Mouse (Mus musculus) intestine, embryonic 14.5 days (tissue): Measurements from ENCODE around the gene Fxyd3. TPM values are rescaled to one million over a fixed set of nuclear protein-coding genes. Genes with fewer than 3 reads are reported as not detected.
A peak's percentile ranks its signal among the peaks of the same experiment; 100 is the strongest.

Experiments
- ATAC-seq: fragments of 200-750 bp; cut with Nextera tagmentation; replicated peaks from 2 replicates; pipeline ENCODE4 v1.8.0; 2017; ENCODE audit warnings: low read depth, moderate number of reproducible peaks, moderate TSS enrichment, moderate library complexity; ENCODE audit not compliant: low FRiP score, low TSS enrichment
- DNase-seq: peaks from one replicate; pipeline ENCODE4 v3.0.0-alpha.2; 2018; ENCODE audit warnings: low spot score
- H3K27ac ChIP-seq: fragments of 300-500 bp; sonication (generic); 2 replicates; pipeline ENCODE4 v1.5.1; 2014; ENCODE audit warnings: low read depth, mild to moderate bottlenecking, control low read depth
- H3K27me3 ChIP-seq: fragments of 300-500 bp; sonication (generic); replicated peaks from 2 replicates; pipeline ENCODE4 v1.6.1; 2014; ENCODE audit warnings: low read length, control low read depth; ENCODE audit not compliant: control insufficient read depth, insufficient read depth
- H3K36me3 ChIP-seq: fragments of 300-500 bp; sonication (generic); 2 replicates; pipeline ENCODE4 v1.6.1; 2014; ENCODE audit warnings: low read length, control low read depth; ENCODE audit not compliant: control insufficient read depth, insufficient read depth
- H3K4me1 ChIP-seq: fragments of 300-500 bp; sonication (generic); replicated peaks from 2 replicates; pipeline ENCODE4 v1.6.1; 2014; ENCODE audit warnings: low read length, control low read depth, mixed read lengths; ENCODE audit not compliant: control insufficient read depth, insufficient read depth
- H3K4me2 ChIP-seq: fragments of 300-500 bp; sonication (generic); 2 replicates; pipeline ENCODE4 v1.6.1; 2014; ENCODE audit warnings: low read length
- H3K4me3 ChIP-seq: fragments of 300-500 bp; sonication (generic); 2 replicates; pipeline ENCODE4 v1.5.1; 2014; ENCODE audit warnings: low read depth, low read length, control low read depth, mixed read lengths
- H3K9ac ChIP-seq: fragments of 300-500 bp; sonication (generic); 2 replicates; pipeline ENCODE4 v1.6.1; 2014; ENCODE audit warnings: mild to moderate bottlenecking, low read length
- H3K9me3 ChIP-seq: fragments of 300-500 bp; sonication (generic); 2 replicates; pipeline ENCODE4 v1.6.1; 2016; ENCODE audit warnings: low read length, control low read depth; ENCODE audit not compliant: control insufficient read depth
- WGBS: fragments of 180-500 bp; shearing (Covaris S2); extraction: QIAGEN DNeasy Blood & Tissue Kit; methylation state at CpG from one replicate; pipeline ENCODE4 v1.1.7; 2014; 5-methylcytosine and 5-hydroxymethylcytosine counted together
- polyA plus RNA-seq: library from polyadenylated mRNA; unstranded; fragments of >200 nt; fragmentation: Nextera tagmentation; extraction: Ambion mirVana; gene quantifications from 2 replicates; pipeline ENCODE4 v1.2.1, GENCODE M21; 2014

Gene Fxyd3
- polyA plus RNA-seq, 1 experiment from 2014 or later = 71.5 TPM

DNA sequence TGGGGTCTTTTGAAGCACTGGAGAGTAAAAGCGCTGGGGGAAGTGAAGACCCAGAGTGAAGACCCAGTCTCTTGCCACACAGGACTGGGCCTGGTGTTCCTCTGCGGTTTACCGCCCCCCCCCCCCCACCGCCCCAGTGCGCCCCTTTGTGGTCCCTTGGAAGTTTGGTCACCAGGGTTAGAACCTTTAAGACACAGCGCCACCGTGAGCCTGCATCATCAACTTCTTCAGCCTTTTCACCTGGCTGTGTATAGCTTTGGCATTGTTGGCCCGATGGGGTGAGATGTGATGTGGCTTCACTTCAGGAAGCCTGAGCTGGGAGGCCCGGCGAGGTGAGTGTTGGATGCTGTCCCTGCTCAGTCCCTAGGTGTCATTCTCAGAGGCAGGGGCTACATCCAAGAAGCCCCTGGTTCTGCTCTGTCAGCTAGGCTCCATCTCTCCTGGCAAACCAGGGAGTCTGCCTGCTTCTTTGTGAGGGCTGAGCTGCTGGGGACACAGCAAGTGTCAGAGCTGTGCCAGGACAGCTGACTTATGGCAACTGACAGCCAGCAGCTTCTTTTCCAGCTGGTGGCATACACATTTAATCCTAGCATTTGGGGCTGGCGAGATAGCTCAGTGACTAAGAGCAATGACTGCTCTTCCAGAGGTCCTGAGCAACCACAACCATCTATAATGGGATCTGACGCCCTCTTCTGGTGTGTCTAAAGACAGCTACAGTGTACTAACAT, 18.4 kb upstream of the Fxyd3 start:
- DNase-seq (no peak), ATAC-seq (no peak)
- no peak overlapping the region for H3K4me3 ChIP-seq
- H3K9ac ChIP-seq = no peak overlapping the region
- H3K9me3 ChIP-seq = no peaks in the 10 kb centered on the region
- H3K36me3 ChIP-seq = no peaks in the 10 kb centered on the region
- H3K4me2 ChIP-seq = no peak overlapping the region
- no peaks in the 10 kb centered on the region for H3K4me1 ChIP-seq
- no peak overlapping the region for H3K27ac ChIP-seq
- 29% methylated on average over 11 of the region's 12 CpGs for WGBS
- no peaks in the 10 kb centered on the region for H3K27me3 ChIP-seq

DNA sequence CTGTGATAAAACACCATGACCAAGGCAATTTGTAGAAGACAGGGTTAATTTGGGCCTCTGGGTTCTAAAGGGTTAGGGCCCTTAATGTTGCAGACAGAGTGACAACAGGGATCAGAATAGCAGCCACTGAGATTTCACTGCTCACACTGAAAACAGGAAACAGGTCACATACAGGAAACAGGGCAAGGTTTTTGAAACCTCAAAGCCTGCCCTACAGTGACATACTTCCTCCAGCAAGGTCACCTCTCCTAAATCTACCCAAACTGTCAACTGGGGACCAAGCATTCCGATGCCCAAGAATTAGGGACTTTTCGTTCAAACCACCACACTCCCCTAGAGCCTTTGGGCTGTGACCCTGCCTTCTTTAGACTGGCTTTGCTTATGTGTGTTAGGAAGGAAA, 13.2 kb upstream of the Fxyd3 start:
- no peak overlapping the region for H3K9ac ChIP-seq
- ATAC-seq = no peak
- WGBS = 75% methylated on average over 2 of the region's 2 CpGs

DNA sequence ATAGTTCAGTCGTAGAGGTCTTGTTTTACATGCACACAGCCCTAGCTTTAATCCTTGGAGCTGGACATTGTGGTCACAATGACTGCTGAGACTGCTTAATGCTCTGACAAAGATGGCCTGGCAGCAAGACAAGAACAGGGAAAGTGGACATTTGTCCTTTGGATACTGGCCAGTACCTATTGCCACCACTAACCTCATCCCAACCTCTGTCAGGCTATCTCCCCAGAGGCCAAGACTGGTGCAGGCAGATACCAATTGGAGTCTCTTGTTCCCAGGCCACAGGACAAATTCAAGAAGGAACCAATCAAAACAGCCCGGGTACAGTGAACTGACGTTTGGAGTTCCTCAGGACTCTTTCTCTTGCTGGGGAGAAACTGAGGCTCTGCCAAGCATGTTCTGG, 11.7 kb upstream of the Fxyd3 start:
- Histone ChIP-seq H3K27ac (no peak overlapping the region), H3K9ac (no peak overlapping the region), H3K4me1 (peaks cover 10% of the 10 kb centered on the region; the same call in 1 of the 2 replicates), H3K4me2 (no peak overlapping the region), H3K27me3 (no peaks in the 10 kb centered on the region), H3K36me3 (no peaks in the 10 kb centered on the region), H3K4me3 (no peak overlapping the region), H3K9me3 (no peaks in the 10 kb centered on the region)
- 78% methylated on average over 3 of the region's 3 CpGs for WGBS
- no peak for DNase-seq
- no peak for ATAC-seq

More for the DNA sequence above, 13.2 kb upstream of the Fxyd3 start:
- no peaks in the 10 kb centered on the region for H3K9me3 ChIP-seq
- H3K4me3 ChIP-seq = no peak overlapping the region
- H3K27ac ChIP-seq = no peak overlapping the region
- no peak overlapping the region for H3K4me2 ChIP-seq
- no peaks in the 10 kb centered on the region for H3K36me3 ChIP-seq
- H3K4me1 ChIP-seq = 0 out of 2 replicates have a peak, but pooled peaks cover 4% of the 10 kb centered on the region
- H3K27me3 ChIP-seq = no peaks in the 10 kb centered on the region
- no peak for DNase-seq

DNA sequence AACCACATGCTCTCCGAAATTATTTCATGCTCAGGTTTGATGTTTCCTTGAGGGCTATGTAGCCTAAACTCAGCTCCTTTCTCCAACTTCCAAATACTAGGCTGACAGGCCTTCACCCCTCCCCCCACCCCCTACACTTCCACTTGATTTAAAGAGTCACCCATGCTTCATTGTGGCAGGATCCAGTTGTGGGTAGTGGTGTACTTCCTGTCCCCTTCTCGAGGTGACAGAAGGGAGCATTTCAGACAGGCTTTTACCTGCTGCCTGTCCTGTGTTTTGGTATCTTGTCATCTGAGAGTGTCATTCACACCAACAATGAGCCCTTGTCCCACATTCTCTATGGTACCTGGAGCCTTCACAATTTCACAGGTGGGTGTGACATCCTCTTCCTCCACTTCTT, 10.8 kb upstream of the Fxyd3 start:
- Histone ChIP-seq H3K27me3 (no peaks in the 10 kb centered on the region), H3K36me3 (no peaks in the 10 kb centered on the region), H3K27ac (no peak overlapping the region), H3K4me3 (no peak overlapping the region), H3K9ac (no peak overlapping the region), H3K9me3 (no peaks in the 10 kb centered on the region), H3K4me1 (peaks cover 10% of the 10 kb centered on the region; the same call in 1 of the 2 replicates), H3K4me2 (no peak overlapping the region)
- ATAC-seq (no peak), DNase-seq (no peak)
- 53% methylated on average over 2 of the region's 2 CpGs for WGBS

DNA sequence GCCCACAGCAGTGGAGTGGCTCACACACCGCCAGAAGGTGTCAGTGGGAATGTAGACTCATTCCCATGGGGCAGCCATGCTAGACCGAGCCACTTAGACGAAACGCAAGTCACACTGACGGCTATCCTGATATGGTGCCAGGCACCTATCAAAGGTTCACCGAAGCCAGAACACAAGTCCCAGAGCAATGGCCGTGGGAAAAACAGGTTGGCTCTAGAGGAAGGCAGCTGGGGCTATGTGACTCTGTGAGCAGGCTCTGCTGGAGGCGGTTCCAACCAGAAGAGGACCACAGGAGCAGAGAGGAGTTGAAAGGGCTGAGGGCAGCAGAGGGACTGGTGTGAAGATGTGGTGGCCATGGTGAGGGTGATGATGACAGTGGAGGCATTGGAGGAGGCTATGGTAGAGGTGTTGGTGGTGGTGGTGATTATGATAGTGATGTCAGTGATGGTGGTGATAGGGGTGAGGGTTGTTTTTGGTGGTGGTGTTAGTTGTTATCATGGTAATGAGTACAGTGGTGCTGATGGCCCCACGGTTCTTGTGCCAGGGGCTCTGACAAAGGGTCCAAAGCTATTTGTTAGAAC, 9.8 kb upstream of the Fxyd3 start:
- Histone ChIP-seq H3K4me3 (no peak overlapping the region), H3K27ac (no peak overlapping the region), H3K36me3 (no peaks in the 10 kb centered on the region), H3K9ac (no peak overlapping the region), H3K4me1 (peaks cover 10% of the 10 kb centered on the region; the same call in 1 of the 2 replicates), H3K4me2 (no peak overlapping the region), H3K27me3 (no peaks in the 10 kb centered on the region), H3K9me3 (no peaks in the 10 kb centered on the region)
- WGBS = 89% methylated on average over 9 of the region's 9 CpGs
- DNase-seq (no peak), ATAC-seq (no peak)

DNA sequence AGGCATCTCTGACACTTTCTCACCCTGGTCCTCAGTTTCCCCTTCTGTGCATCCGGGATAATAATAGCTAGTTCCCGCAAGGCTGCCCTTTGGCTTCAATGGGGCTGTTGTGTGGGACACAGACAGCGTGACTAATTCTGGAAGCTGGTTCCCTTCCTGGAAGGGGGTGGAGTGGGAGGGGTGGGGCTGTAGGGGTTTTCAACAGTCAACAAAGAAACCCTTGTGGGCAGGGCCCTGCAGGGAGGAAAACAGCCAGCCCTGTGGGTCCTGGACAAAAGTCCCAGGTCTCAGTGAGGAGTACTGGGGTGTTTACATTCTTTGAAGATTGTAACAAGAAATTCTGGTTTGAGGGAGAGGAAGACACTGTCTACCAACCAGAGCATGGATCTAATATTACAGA, 8.7 kb upstream of the Fxyd3 start:
- DNase-seq (no peak), ATAC-seq (peak; percentile 37; the same call in 1 of the 2 replicates)

DNA sequence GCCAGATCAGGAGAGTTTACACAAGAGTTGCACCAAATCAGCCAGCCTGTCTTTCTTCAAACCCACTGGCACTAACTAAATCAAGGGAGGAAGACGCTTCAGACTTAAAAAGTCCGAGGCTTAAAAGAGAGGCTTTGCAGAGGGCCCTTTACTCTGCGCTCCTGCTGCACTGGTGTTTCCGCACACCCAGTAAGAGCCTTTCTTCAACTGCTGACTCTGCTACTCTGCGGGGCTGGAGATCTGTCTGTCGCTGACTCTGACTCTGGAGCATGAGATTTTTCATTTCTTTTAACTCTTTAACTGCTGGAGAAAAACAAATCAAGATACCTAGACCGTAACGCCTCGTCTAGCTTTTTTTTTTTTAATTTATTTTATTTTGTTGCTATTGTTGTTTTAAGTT, 7.6 kb upstream of the Fxyd3 start:
- Histone ChIP-seq H3K4me2 (no peak overlapping the region), H3K9ac (no peak overlapping the region), H3K4me3 (no peak overlapping the region), H3K27me3 (no peaks in the 10 kb centered on the region), H3K4me1 (peaks cover 10% of the 10 kb centered on the region; the same call in 1 of the 2 replicates), H3K36me3 (no peaks in the 10 kb centered on the region), H3K9me3 (no peaks in the 10 kb centered on the region), H3K27ac (peak overlapping the region; percentile 69)
- WGBS = 38% methylated on average over 9 of the region's 9 CpGs
- no peak for ATAC-seq
- no peak for DNase-seq

More for the DNA sequence above, 8.7 kb upstream of the Fxyd3 start:
- H3K27ac ChIP-seq = peak overlapping the region; percentile 29; the same call in 1 of the 2 replicates
- H3K4me2 ChIP-seq = no peak overlapping the region
- no peaks in the 10 kb centered on the region for H3K27me3 ChIP-seq
- peaks cover 10% of the 10 kb centered on the region; the same call in 1 of the 2 replicates for H3K4me1 ChIP-seq
- H3K4me3 ChIP-seq = no peak overlapping the region
- H3K36me3 ChIP-seq = no peaks in the 10 kb centered on the region
- H3K9ac ChIP-seq = no peak overlapping the region
- no peaks in the 10 kb centered on the region for H3K9me3 ChIP-seq
- 50% methylated on average over 3 of the region's 3 CpGs for WGBS

DNA sequence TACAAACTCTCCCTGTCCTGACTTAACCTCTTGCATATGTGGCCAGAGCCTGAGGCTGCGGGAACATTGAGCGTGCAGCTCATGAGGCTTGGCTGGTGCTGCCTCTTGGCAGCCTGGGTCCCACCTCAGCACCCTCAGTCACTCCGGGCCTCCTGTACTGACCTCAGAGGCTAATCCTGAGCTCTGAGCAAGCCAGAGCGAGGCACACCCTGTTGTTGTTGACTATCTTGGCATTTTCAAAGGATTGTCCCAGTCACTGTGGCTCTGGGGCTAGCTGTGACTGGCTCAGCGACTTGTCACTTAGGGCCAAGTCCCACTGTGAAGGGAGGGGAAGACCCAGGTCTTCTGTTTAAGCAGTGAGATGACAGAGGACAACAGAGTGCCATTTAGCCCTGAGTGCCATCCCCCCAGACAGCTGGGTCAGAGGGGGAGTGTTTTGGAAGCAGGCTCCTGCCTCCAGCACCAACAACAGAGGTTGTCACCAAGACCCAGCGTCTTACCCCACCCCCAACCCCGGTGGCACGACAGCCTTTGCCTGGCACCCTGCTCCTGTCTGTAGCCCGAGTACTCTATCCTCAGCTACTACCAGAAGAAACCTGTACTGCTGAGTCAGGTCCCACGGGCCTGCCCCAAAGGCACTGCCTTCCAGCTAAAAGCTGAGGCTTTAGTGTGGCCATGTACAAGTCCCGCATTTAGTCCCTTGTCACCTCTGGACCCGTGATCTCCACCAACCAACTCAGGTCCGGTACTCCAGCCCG, 6.5 kb upstream of the Fxyd3 start:
- 63% methylated on average over 14 of the region's 14 CpGs for WGBS
- H3K4me3 ChIP-seq = no peak overlapping the region
- ATAC-seq = no peak
- no peaks in the 10 kb centered on the region for H3K9me3 ChIP-seq
- no peak for DNase-seq
- no peaks in the 10 kb centered on the region for H3K27me3 ChIP-seq
- no peak overlapping the region for H3K4me2 ChIP-seq
- peaks cover 10% of the 10 kb centered on the region; the same call in 1 of the 2 replicates for H3K4me1 ChIP-seq
- H3K27ac ChIP-seq = no peak overlapping the region
- H3K36me3 ChIP-seq = no peaks in the 10 kb centered on the region
- H3K9ac ChIP-seq = no peak overlapping the region
